Mouse (Mus musculus): Measurements from ENCODE around the gene Bag6.

GRCm38 (mm10) chr17:35097164-35097655 lies 37.8 kb upstream of the Bag6 start:
- no peak for TF ChIP-seq POLR2A (IDR thresholded peaks at IDR 0.05; ENCODE audit: control insufficient read depth, extremely low read depth, insufficient read depth, low read length, poor library complexity)
- TF ChIP-seq CTCF (IDR thresholded peaks at IDR 0.05; ENCODE audit: borderline replicate concordance, control insufficient read depth, extremely low read depth, insufficient read depth, low read length, poor library complexity): no peak

Data from thymus, adult 2 months (tissue).